Mouse (Mus musculus) brown adipose tissue, adult 24 weeks (tissue): ENCODE data around the gene Cfl2. TPM values are rescaled to one million over a fixed set of nuclear protein-coding genes. Genes with fewer than 3 reads are reported as not detected.

Experiments
- polyA plus RNA-seq: library from polyadenylated mRNA; stranded (reverse); fragments of >200 nt; gene quantifications from 2 replicates; pipeline ENCODE4 v1.2.4, GENCODE M21; 2012; ENCODE audit not compliant: missing spikeins, insufficient read depth, insufficient read length

The Cfl2 gene
- polyA plus RNA-seq, 1 experiment = 220 TPM

Other genes with a start within 250 kb of the Cfl2 start
- 81.2 and 86.1 TPM in 2 replicates for gene Sptssa, start 206.3 kb downstream of the Cfl2 start, polyA plus RNA-seq
- 45.3 and 49.2 TPM in 2 replicates for gene Eapp, start 167.0 kb downstream of the Cfl2 start, polyA plus RNA-seq
- 36.7 and 49.2 TPM in 2 replicates for gene Snx6, start 67.2 kb downstream of the Cfl2 start, polyA plus RNA-seq
- not detected in 2 replicates for gene Gm20403, start 123.7 kb upstream of the Cfl2 start, polyA plus RNA-seq
- 3.6 and 6.3 TPM in 2 replicates for gene Baz1a, start 151.5 kb upstream of the Cfl2 start, polyA plus RNA-seq
- 9.1 and 11.2 TPM in 2 replicates for gene 2700097O09Rik, start 217.2 kb upstream of the Cfl2 start, polyA plus RNA-seq
- 82.3 and 86.5 TPM in 2 replicates for gene Srp54a, start 217.4 kb upstream of the Cfl2 start, polyA plus RNA-seq